20 mouse cellular contexts compared by ENCODE assay signal in the genomic region with DNA sequence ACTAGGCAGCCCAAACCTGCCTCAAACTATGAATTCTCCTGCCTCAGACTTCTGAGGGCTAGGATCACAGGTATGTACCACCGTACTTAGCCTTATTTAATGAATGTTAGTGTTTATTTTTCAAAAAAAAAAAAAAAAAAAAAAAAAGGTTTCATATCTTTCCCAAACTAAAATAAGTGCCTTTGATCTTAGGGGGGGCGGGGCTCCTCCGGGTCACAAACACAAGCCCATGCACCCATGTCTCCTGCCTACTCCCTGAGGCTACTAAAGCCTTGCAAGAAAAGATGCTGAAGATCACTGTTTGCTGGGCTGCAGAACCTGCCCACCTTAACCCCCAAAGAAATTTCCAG. TPM values are rescaled to one million over a fixed set of nuclear protein-coding genes. Genes with fewer than 3 reads are reported as not detected.
DNase-seq lines count a peak whose midpoint lies in the region; ATAC-seq and TF ChIP-seq lines count a peak whose summit lies in the region.
"Had no signal": no experiment of that assay in that cellular context is flagged by ENCODE, and none has a peak within 500 bp of the region (broad histone marks: within the 10 kb centered on the region; RNA-seq: fewer than 3 reads in every experiment).

No protein-coding gene starts in this region.

- WGBS in heart, embryonic 11.5 days (ENCODE audit: insufficient replicate concordance) = 72% methylated on average over 3 of the region's 3 CpGs

- no peaks in the 10 kb centered on the region for H3K27me3 ChIP-seq in heart, embryonic 11.5 days (ENCODE audit: control insufficient read depth, insufficient read depth, low read length)
- H3K27me3 ChIP-seq: embryonic facial prominence, embryonic 12.5 days; forebrain, embryonic 13.5 days had no signal

- no peak for DNase-seq in gastrocnemius, adult 2 months
- DNase-seq in gastrocnemius, postnatal 4 days (ENCODE audit: low spot score in 2 of 2) = no peak
- DNase-seq in heart, adult 18-20 months = no peak
- DNase-seq in left cerebral cortex, postnatal 14 days (ENCODE audit: low spot score in 2 of 2) = no peak
- DNase-seq: adrenal gland, adult 2 months; adrenal gland, postnatal 10 days; adrenal gland, postnatal 25 days; B cell, adult 2 months; cerebellum, adult 11-12 months; cerebellum, adult 2 months; cerebellum, adult 9-10 months; cerebellum, postnatal 10 days; cerebellum, postnatal 25 days had no signal

- H3K4me2 ChIP-seq in heart, embryonic 11.5 days = no peak overlapping the region
- H3K4me2 ChIP-seq: embryonic facial prominence, embryonic 12.5 days; forebrain, embryonic 13.5 days had no signal

- H3K4me3 ChIP-seq in gastrocnemius, adult 2 months = no peak overlapping the region
- no peak overlapping the region for H3K4me3 ChIP-seq in heart, embryonic 11.5 days (ENCODE audit: low read depth, low read length)
- H3K4me3 ChIP-seq: embryonic facial prominence, embryonic 10.5 days; embryonic facial prominence, embryonic 12.5 days; forebrain, embryonic 13.5 days had no signal

- H3K9me3 ChIP-seq in heart, embryonic 11.5 days (replicated peaks; ENCODE audit: control insufficient read depth, low read length) = no peaks in the 10 kb centered on the region
- H3K9me3 ChIP-seq: embryonic facial prominence, embryonic 10.5 days; embryonic facial prominence, embryonic 12.5 days; forebrain, embryonic 13.5 days had no signal

- peaks cover 2% of the 10 kb centered on the region; the same call in 1 of the 2 replicates for H3K4me1 ChIP-seq in heart, embryonic 11.5 days (ENCODE audit: control insufficient read depth, insufficient read depth, low read length)
- H3K4me1 ChIP-seq: forebrain, embryonic 13.5 days had no signal

- H3K36me3 ChIP-seq in heart, embryonic 11.5 days (ENCODE audit: control insufficient read depth, insufficient read depth, low read length) = no peaks in the 10 kb centered on the region; the same call in 1 of the 2 replicates
- H3K36me3 ChIP-seq: embryonic facial prominence, embryonic 12.5 days had no signal

- TF ChIP-seq CTCF in gastrocnemius, adult 2 months (IDR thresholded peaks at IDR 0.05) = no peak

- peak overlapping the region; percentile 24; the same call in 1 of the 2 replicates for H3K27ac ChIP-seq in gastrocnemius, adult 2 months
- H3K27ac ChIP-seq in heart, embryonic 11.5 days (ENCODE audit: low read depth, low read length) = 0 out of 2 replicates have a peak overlapping the region, but pooled peaks have one; percentile 10
- H3K27ac ChIP-seq: embryonic facial prominence, embryonic 10.5 days; embryonic facial prominence, embryonic 12.5 days; forebrain, embryonic 13.5 days had no signal

- intact Hi-C loops in gastrocnemius, adult 2 months (cut with DNase I) = no loop called here
- intact Hi-C loops in left cerebral cortex, postnatal 14 days (cut with DNase I) = no loop called here

- H3K9ac ChIP-seq in heart, embryonic 11.5 days (ENCODE audit: low read depth, low read length) = no peak overlapping the region
- H3K9ac ChIP-seq: embryonic facial prominence, embryonic 12.5 days; forebrain, embryonic 13.5 days had no signal

- ATAC-seq in heart, embryonic 11.5 days (replicated peaks; ENCODE audit: insufficient number of reproducible peaks, low FRiP score, low TSS enrichment) = no peak
- ATAC-seq: CD4-positive, CD25-positive, alpha-beta regulatory T cell, adult 4 months; forebrain, embryonic 13.5 days; forebrain, embryonic 16.5 days had no signal

RNA-seq across cellular contexts. Expression of a gene that starts 20.8 kb away (rescaled TPM):
- total RNA-seq in gastrocnemius, adult 2 months (2021) = 10 to 100 TPM; 22.4 to 31.7 TPM
- total RNA-seq in gastrocnemius, postnatal 4 days (2021) = 10 to 100 TPM; 71.6 to 73.3 TPM
- 12.9 and 17.4 TPM in 2 replicates for polyA plus RNA-seq in heart, embryonic 11.5 days (2014; fragmentation: Nextera tagmentation; extraction: Ambion mirVana)
- 10 to 100 TPM; 39.4 to 47.3 TPM for total RNA-seq in heart, adult 18-20 months (2021)
- 10 to 100 TPM; 20.6 to 20.7 TPM for total RNA-seq in left cerebral cortex, postnatal 14 days (2021)
- total RNA-seq: MEL had no signal
- polyA plus RNA-seq: CD4-positive, CD25-positive, alpha-beta regulatory T cell, adult 4 months had no signal
